Mouse (Mus musculus) myocyte (in vitro differentiated cells): ENCODE data around the gene Ispd.

Experiments used
- CEBPB ChIP-seq: IDR thresholded peaks from 2 replicates; pipeline ENCODE4 v1.6.1; 2011; ENCODE audit warnings: mild to moderate bottlenecking, moderate library complexity; ENCODE audit not compliant: poor library complexity, insufficient read depth, severe bottlenecking
- MAX ChIP-seq: IDR thresholded peaks from one replicate; pipeline ENCODE4 v1.6.1; 2011; ENCODE audit warnings: low read depth, mild to moderate bottlenecking, control low read depth
- MYOD1 ChIP-seq, 3 experiments: IDR thresholded peaks; one replicate each; pipeline ENCODE4 v1.6.1; 2011; ENCODE audit warnings: control low read depth in 2 of 3, low read depth in 2 of 3, mild to moderate bottlenecking in 2 of 3, moderate library complexity in 1 of 3; ENCODE audit not compliant: insufficient read length in 2 of 3, control insufficient read depth in 1 of 3
- POLR2A ChIP-seq: IDR thresholded peaks from one replicate; pipeline ENCODE4 v1.6.1; 2011; ENCODE audit warnings: low read depth, mild to moderate bottlenecking, control low read depth, moderate library complexity; ENCODE audit not compliant: insufficient read length
- POLR2AphosphoS2 ChIP-seq: IDR thresholded peaks from one replicate; pipeline ENCODE4 v1.6.1; 2011; ENCODE audit warnings: low read depth, control low read depth; ENCODE audit not compliant: insufficient read length
- SRF ChIP-seq: IDR thresholded peaks from one replicate; pipeline ENCODE4 v1.6.1; 2011; ENCODE audit warnings: low read depth; ENCODE audit not compliant: control insufficient read depth, insufficient read length
- USF1 ChIP-seq: IDR thresholded peaks from one replicate; pipeline ENCODE4 v1.6.1; 2011; ENCODE audit warnings: low read depth, mild to moderate bottlenecking, control low read depth, moderate library complexity

GRCm38 (mm10) chr12:36497565-36497964 lies 116.3 kb downstream of the Ispd start:
- TF ChIP-seq POLR2A (no peak), USF1 (no peak), MAX (no peak), CEBPB (no peak), POLR2AphosphoS2 (no peak), SRF (no peak), MYOD1 (IDR thresholded peaks at IDR 0.05; ENCODE audit: control insufficient read depth in 1 of 3, insufficient read length in 2 of 3, low read depth in 2 of 3) (no peak)
